Mouse (Mus musculus) hindbrain, embryonic 16.5 days (tissue): Measurements from ENCODE around the gene Triml1. TPM values are rescaled to one million over a fixed set of nuclear protein-coding genes. Genes with fewer than 3 reads are reported as not detected.

Experiments
- ATAC-seq: fragments of 200-750 bp; cut with Nextera tagmentation; 2 replicates; pipeline ENCODE4 v1.8.0; 2017; ENCODE audit warnings: moderate TSS enrichment, moderate library complexity
- H3K27ac ChIP-seq: fragments of 300-500 bp; sonication (generic); 2 replicates; pipeline ENCODE4 v1.5.1; 2014; ENCODE audit warnings: low read depth, mild to moderate bottlenecking, control low read depth, low read length, moderate library complexity
- H3K27me3 ChIP-seq: fragments of 300-500 bp; sonication (generic); replicated peaks from 2 replicates; pipeline ENCODE4 v1.6.1; 2014; ENCODE audit warnings: low read length; ENCODE audit not compliant: control insufficient read depth, insufficient read depth
- H3K36me3 ChIP-seq: fragments of 300-500 bp; sonication (generic); 2 replicates; pipeline ENCODE4 v1.6.1; 2014; ENCODE audit warnings: mild to moderate bottlenecking, low read length, moderate library complexity, mixed read lengths; ENCODE audit not compliant: control insufficient read depth, insufficient read depth
- H3K4me1 ChIP-seq: fragments of 300-500 bp; sonication (generic); 2 replicates; pipeline ENCODE4 v1.6.1; 2014; ENCODE audit warnings: low read depth, low read length; ENCODE audit not compliant: control insufficient read depth, insufficient read depth
- H3K4me2 ChIP-seq: fragments of 300-500 bp; sonication (generic); 2 replicates; pipeline ENCODE4 v1.6.1; 2014; ENCODE audit warnings: mild to moderate bottlenecking, low read length, control low read depth, moderate library complexity
- H3K4me3 ChIP-seq: fragments of 300-500 bp; sonication (generic); 2 replicates; pipeline ENCODE4 v1.5.1; 2014; ENCODE audit warnings: mild to moderate bottlenecking, low read length, control low read depth, moderate library complexity
- H3K9ac ChIP-seq: fragments of 300-500 bp; sonication (generic); 2 replicates; pipeline ENCODE4 v1.6.1; 2014; ENCODE audit warnings: low read depth, mild to moderate bottlenecking, control low read depth, low read length, moderate library complexity
- H3K9me3 ChIP-seq: fragments of 300-500 bp; sonication (generic); 2 replicates; pipeline ENCODE4 v1.6.1; 2014; ENCODE audit warnings: mild to moderate bottlenecking, low read length, moderate library complexity; ENCODE audit not compliant: control insufficient read depth
- WGBS: fragments of 180-500 bp; shearing (Covaris S2); extraction: QIAGEN DNeasy Blood & Tissue Kit; methylation state at CpG from one replicate; pipeline ENCODE4 v1.1.7; 2014; 5-methylcytosine and 5-hydroxymethylcytosine counted together
- polyA plus RNA-seq: library from polyadenylated mRNA; unstranded; fragments of >200 nt; fragmentation: Nextera tagmentation; extraction: Ambion mirVana; gene quantifications from 2 replicates; pipeline ENCODE4 v1.2.1, GENCODE M21; 2015

Triml1 gene
- polyA plus RNA-seq, result not detected in 2 replicates

GRCm38 (mm10) chr8:43141386-43141785 lies at the start of gene Triml1:
TSS of gene Triml1 (minus strand) at chr8:43141486.
- H3K4me1 ChIP-seq, result no peaks in the 10 kb centered on the region
- H3K4me2 ChIP-seq, result no peak within 1 kb of the TSS
- no peak within 1 kb of the TSS for H3K9ac ChIP-seq
- no peak within 1 kb of the TSS for H3K4me3 ChIP-seq
- no peaks in the 10 kb centered on the region for H3K27me3 ChIP-seq
- 83% methylated on average over 2 of the region's 2 CpGs for WGBS
- H3K36me3 ChIP-seq, result no peaks in the 10 kb centered on the region
- no peak for ATAC-seq
- H3K27ac ChIP-seq, result no peak within 1 kb of the TSS
- H3K9me3 ChIP-seq, result no peaks in the 10 kb centered on the region

GRCm38 (mm10) chr8:43182281-43182680 lies 41.0 kb upstream of the Triml1 start:
- Histone ChIP-seq H3K36me3 (no peaks in the 10 kb centered on the region), H3K27me3 (no peaks in the 10 kb centered on the region), H3K4me1 (no peaks in the 10 kb centered on the region), H3K9ac (no peak overlapping the region), H3K9me3 (no peaks in the 10 kb centered on the region), H3K4me3 (no peak overlapping the region), H3K4me2 (no peak overlapping the region), H3K27ac (no peak overlapping the region)
- ATAC-seq, result no peak
- 90% methylated on average over 2 of the region's 2 CpGs for WGBS

GRCm38 (mm10) chr8:43180054-43180690 lies 38.9 kb upstream of the Triml1 start, which contains the start of gene Triml2:
TSS of gene Triml2 (plus strand) at chr8:43180541.
- no peaks in the 10 kb centered on the region for H3K27me3 ChIP-seq
- 95% methylated on average over 13 of the region's 13 CpGs for WGBS
- no peak within 1 kb of the TSS for H3K9ac ChIP-seq
- no peaks in the 10 kb centered on the region for H3K9me3 ChIP-seq
- no peak within 1 kb of the TSS for H3K4me3 ChIP-seq
- H3K4me2 ChIP-seq, result no peak within 1 kb of the TSS
- H3K4me1 ChIP-seq, result no peaks in the 10 kb centered on the region
- no peak within 1 kb of the TSS for H3K27ac ChIP-seq
- ATAC-seq, result no peak
- no peaks in the 10 kb centered on the region for H3K36me3 ChIP-seq

- no peak overlapping the region for H3K4me3 ChIP-seq
- no peak for ATAC-seq
- no peaks in the 10 kb centered on the region for H3K9me3 ChIP-seq
- no peaks in the 10 kb centered on the region for H3K27me3 ChIP-seq
- no peak overlapping the region for H3K4me2 ChIP-seq
- H3K4me1 ChIP-seq, result no peaks in the 10 kb centered on the region
- 50% methylated on average over 4 of the region's 4 CpGs for WGBS
- H3K27ac ChIP-seq, result no peak overlapping the region
- no peaks in the 10 kb centered on the region for H3K36me3 ChIP-seq
- H3K9ac ChIP-seq, result no peak overlapping the region
These were observed 37.9 kb upstream of the Triml1 start for GRCm38 (mm10) chr8:43179189-43179588.

- WGBS, result 58% methylated on average over 3 of the region's 3 CpGs
- H3K27me3 ChIP-seq, result no peaks in the 10 kb centered on the region
- H3K4me2 ChIP-seq, result no peak overlapping the region
- no peak for ATAC-seq
- peaks cover 2% of the 10 kb centered on the region; the same call in 1 of the 2 replicates for H3K9me3 ChIP-seq
- H3K36me3 ChIP-seq, result no peaks in the 10 kb centered on the region
- H3K27ac ChIP-seq, result no peak overlapping the region
- H3K4me3 ChIP-seq, result no peak overlapping the region
- no peak overlapping the region for H3K9ac ChIP-seq
- H3K4me1 ChIP-seq, result no peaks in the 10 kb centered on the region
These were observed 37.0 kb upstream of the Triml1 start for GRCm38 (mm10) chr8:43178263-43178662.

GRCm38 (mm10) chr8:43176766-43177486 lies 35.6 kb upstream of the Triml1 start:
- ATAC-seq, result no peak
- Histone ChIP-seq H3K4me1 (no peaks in the 10 kb centered on the region), H3K4me2 (no peak overlapping the region), H3K36me3 (no peaks in the 10 kb centered on the region), H3K9me3 (peaks cover 2% of the 10 kb centered on the region; the same call in 1 of the 2 replicates), H3K27ac (no peak overlapping the region), H3K9ac (no peak overlapping the region), H3K4me3 (no peak overlapping the region), H3K27me3 (no peaks in the 10 kb centered on the region)
- WGBS, result 91% methylated on average over 6 of the region's 6 CpGs

GRCm38 (mm10) chr8:43169249-43169755 lies 28.0 kb upstream of the Triml1 start:
- peaks cover 2% of the 10 kb centered on the region; the same call in 1 of the 2 replicates for H3K9me3 ChIP-seq
- H3K4me3 ChIP-seq, result no peak overlapping the region
- ATAC-seq, result no peak
- WGBS, result 88% methylated on average over 6 of the region's 6 CpGs
- H3K4me1 ChIP-seq, result no peaks in the 10 kb centered on the region
- H3K27ac ChIP-seq, result no peak overlapping the region
- H3K27me3 ChIP-seq, result no peaks in the 10 kb centered on the region
- no peak overlapping the region for H3K9ac ChIP-seq
- no peaks in the 10 kb centered on the region for H3K36me3 ChIP-seq
- H3K4me2 ChIP-seq, result no peak overlapping the region

- Histone ChIP-seq H3K4me1 (no peaks in the 10 kb centered on the region), H3K4me3 (no peak overlapping the region), H3K9ac (no peak overlapping the region), H3K36me3 (no peaks in the 10 kb centered on the region), H3K9me3 (no peaks in the 10 kb centered on the region), H3K4me2 (no peak overlapping the region), H3K27me3 (no peaks in the 10 kb centered on the region), H3K27ac (no peak overlapping the region)
- WGBS, result 88% methylated on average over 4 of the region's 4 CpGs
- ATAC-seq, result no peak
These were observed 26.8 kb upstream of the Triml1 start for GRCm38 (mm10) chr8:43168083-43168482.

GRCm38 (mm10) chr8:43164453-43164852 lies 23.2 kb upstream of the Triml1 start:
- Histone ChIP-seq H3K4me3 (no peak overlapping the region), H3K4me1 (no peaks in the 10 kb centered on the region), H3K9me3 (no peaks in the 10 kb centered on the region), H3K27ac (no peak overlapping the region), H3K36me3 (no peaks in the 10 kb centered on the region), H3K27me3 (no peaks in the 10 kb centered on the region), H3K4me2 (no peak overlapping the region), H3K9ac (no peak overlapping the region)
- ATAC-seq, result no peak
- 83% methylated on average over 3 of the region's 3 CpGs for WGBS
